Mouse (Mus musculus) adrenal gland, adult 18-20 months (tissue): ENCODE measurements around the gene Cib1. TPM values are rescaled to one million over a fixed set of nuclear protein-coding genes. Genes with fewer than 3 reads are reported as not detected.

Experiments used
- DNase-seq, 2 experiments: peaks; one replicate each; pipeline ENCODE4 v3.0.0; 2021 to 2022; ENCODE audit warnings: low spot score in 2 of 2
- long read RNA-seq, 2 experiments: library from polyadenylated mRNA; stranded (forward); transcript quantifications; one replicate each; pipeline ENCODE4 v2.0.0; 2021
- total RNA-seq, 2 experiments: library from RNA; stranded (reverse); gene quantifications; 1 replicate in 1 of 2; 2 replicates in 1 of 2; pipeline ENCODE4 v1.2.3; 2021

Cib1 gene
- total RNA-seq, result 10 to 100 TPM; 53.9 to 64.2 TPM
- long read RNA-seq, experiment 1, transcript Cib1-201 (7 exons, 1,047 nt), result major isoform, 18 of 22 reads
- long read RNA-seq, experiment 1, partial matches to known transcripts, result 1 of 22 reads
- long read RNA-seq, experiment 1, other reads (novel, unspliced or antisense), result 0 of 22 reads
- long read RNA-seq, experiment 2, transcript Cib1-201 (7 exons, 1,047 nt), result major isoform, 97 of 110 reads
- long read RNA-seq, experiment 2, partial matches to known transcripts, result 4 of 110 reads
- long read RNA-seq, experiment 2, other reads (novel, unspliced or antisense), result 6 of 110 reads

DNA sequence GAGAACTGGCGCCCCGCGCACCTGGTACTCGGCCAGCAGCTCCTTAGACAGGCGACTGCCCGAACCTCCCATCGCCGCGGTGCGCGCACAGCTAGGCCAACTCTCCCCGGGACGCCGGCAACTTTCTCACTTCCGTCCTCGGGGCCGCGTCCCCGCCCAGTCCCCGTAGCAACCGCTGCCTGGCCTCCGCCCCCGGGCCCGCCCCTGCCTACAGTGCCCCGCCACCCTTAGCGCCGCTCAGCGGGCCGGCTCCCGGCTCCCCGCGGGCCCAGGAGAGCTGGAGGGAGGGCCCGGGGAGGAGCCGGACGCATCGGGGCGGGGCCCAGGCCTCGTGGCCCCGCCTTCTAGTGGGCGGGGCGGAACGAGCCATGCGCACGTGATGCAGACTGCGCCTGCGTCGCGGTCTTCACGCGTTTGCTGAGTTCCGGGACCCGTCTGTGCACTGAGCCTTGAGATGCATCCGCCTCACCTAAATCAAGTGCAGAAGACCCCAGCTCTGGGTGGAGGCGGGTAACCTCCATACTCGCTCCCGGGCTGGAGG is at the start of gene Cib1, which contains the start of gene Gdpgp1:
Gene Cib1, minus strand, starts transcription at position 325 of the 541 bp plus-strand sequence.
Gene Gdpgp1, plus strand, starts transcription at position 377 of the 541 bp plus-strand sequence.
- peak; percentile 95 to 98 for DNase-seq

DNA sequence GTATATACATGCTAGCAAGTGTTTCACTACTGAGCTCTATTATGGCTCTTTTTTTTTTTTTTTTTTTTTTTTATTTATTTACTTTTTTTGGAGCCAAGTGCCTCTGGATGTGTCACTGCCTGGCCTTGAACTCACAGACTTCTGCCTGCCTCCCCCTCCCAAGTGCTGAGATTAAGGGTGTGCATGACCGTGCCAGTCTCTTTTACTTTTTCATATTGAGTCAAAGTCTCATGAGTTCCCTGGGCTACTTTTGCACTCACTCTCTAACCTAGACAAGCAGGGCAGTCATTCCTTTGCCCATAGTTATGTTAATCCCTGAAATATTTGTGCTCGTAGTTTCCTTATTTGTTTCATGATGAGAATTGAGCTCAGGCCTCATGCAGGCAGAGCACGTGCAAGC is 49.0 kb upstream of the Cib1 start:
- DNase-seq, result no peak

DNA sequence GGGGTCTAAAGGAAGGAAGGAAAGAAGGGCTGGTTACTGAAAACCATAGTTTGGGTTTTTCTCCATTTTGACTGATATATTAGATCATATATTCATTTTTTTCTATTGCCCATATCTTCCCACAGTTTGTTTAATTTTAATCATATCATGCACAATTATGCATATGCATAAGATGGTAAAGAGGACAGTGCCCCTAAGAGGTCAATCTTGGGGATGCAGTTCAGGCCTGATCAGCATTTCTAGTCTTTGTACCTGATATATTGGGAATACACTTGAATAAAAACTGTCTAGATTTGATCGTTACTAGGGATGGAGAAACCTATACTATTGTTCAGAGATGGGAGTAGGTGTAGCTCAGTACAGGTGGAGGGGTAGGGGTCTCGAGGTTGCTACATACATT is 48.4 kb upstream of the Cib1 start:
- no peak for DNase-seq

DNA sequence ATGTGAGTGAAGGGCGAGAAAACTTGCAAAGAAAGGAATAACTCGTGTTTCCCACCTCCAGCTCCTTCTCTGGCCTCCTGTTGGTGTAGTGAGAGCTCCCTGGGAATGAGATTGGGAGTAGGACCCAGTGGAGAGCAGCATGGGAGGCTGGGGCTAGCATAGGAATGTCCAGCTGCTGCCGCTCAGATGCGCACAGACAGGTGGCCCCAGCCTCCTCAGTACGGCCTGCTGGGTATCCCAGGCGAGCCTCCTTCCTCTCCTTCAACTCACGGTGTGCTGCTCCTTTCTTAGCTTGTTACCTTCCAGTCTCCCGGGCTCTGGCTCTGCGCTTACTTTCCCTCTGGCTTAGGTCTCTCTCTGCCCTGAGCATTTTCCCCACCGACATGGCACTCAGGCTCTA is 47.4 kb upstream of the Cib1 start:
- DNase-seq, result no peak

DNA sequence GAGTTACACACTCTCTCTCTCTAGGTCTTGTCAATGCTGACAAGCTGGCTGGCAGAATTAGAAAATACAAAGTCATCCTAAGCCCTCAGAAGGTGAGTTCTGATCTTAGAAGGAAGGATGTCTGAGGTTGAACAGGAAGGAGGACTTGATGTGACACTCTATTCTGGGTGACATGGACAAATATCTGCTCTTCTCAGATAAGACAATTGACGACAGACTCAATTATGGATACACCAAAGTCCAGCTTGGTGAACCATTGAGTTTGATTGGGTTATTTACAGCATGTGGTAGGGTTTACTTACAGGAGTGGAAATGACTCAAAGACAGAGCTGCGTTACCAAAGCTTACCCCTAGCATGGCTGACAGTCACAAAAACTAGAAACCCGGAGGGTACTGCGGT is 43.8 kb upstream of the Cib1 start:
- no peak for DNase-seq

DNA sequence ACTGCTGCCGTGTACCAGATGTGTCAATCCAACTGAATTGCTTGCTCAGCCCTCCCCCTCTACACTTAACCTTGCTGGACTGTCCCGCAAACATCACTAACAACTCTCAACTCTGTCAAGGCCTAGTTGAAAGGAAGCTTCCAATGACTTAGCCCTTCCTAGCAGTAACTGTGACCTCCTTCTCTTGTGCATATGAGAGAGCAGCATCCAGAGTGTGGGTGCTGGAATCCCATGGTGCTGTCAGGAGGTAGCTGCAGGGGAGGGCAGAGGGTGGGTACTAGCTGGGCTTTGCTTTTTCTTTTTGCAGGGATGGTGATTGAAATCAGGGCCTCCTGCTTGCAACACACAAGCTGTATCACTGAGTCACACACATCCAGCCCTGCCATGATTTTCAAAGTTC is 40.8 kb upstream of the Cib1 start:
- DNase-seq, result no peak

DNA sequence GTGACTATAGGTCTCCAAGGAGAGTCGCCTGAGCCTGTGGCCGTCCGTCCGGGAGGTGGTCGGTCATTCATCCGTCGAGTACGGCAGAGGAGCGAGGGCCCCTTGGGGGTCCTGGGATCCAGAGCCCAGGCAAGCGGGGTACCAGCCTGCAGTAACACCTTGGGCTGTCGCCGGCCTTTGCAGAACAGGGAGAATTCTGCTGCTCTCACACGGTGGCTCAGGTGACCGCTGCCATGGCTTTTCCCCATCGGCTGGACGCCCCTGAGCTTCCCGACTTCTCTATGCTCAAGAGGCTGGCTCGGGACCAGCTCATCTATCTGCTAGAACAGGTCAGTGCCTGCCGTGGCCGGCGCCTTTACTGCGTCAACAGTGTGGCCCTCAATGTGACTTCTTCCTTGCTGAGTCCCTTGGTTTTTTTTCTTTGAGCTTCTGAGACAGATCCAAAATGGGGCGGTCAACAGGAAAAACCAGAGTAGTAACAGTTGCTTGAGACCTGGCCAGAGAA is 37.2 kb upstream of the Cib1 start:
- no peak for DNase-seq

DNA sequence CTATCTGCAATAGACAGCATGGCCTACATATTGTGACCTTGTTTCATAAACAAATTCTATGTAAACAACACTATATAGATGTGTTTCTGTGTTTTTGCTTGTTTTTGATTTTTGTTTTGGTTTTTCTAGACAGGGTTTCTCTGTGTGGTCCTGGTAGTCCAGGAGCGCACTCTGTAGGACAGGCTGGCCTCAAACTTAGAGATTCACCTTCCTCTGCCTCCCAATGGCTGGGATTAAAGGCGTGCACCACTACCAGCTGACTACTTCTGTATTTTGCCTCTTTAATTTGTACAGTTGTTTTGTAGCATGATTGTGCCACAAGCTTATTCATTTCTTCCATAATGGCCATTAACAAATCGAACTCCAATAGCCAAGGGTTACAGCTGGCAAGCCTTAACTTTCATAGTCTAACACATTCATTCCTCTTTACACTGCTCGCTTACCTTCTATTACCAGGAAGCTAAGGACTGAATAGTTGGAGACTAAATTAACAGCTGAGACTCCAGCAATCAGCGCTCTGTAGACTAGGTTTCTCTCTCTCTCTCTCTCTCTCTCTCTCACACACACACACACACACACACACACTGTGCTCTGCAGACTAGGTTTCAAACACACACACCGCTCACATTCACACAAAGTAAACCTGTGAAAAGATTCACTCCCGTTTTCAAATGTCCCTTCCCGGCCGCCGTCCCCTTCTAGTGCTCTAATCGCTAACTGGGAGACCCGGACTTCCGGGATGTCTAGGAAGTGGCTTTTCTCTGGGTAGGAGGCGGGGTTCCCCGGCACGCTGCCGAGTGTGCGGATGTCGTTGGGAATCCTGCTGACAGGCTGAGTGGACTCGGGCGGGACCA is 36.5 kb upstream of the Cib1 start, which contains the start of gene Vps33b:
Gene Vps33b, plus strand, starts transcription at position 753 of the 854 bp plus-strand sequence.
- DNase-seq, result peak; percentile 94 to 97

DNA sequence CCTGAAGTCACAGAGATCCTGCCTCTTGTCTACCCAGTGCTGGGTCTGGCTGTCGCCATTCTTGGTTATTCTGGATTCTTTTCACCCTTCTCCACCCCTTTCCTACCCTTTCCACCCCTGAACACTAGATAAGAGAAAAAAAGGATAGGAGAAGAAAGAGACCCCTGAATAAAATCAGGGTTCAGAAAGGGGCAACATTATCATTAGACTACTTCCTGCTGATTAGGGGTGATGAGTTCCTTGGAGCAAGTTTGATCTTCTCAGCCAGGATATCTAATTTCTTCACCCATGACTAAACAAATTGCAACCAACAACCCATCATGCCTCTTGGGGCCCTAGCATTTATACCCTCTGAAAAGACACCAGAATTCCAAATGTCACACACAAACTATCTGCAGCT is 35.2 kb upstream of the Cib1 start:
- no peak for DNase-seq

DNA sequence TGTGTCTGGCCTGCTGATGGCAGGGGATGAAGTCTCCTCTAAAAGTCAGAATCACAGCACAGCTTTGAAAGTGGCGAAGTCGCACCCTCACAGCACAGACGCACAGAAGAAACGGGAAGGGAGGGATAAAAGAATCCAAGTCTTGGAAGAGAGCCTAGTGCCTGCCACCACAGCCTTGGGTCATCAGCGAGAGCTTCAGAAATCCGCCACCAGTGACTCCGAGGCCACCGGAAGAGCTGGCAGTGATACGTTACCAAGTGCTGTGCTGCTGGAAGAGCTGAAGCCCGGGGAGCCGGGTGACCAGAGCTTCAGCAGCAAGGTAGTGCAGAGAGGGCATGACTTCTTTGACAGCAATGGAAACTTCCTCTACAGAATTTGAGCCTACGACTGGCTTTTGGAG is 32.0 kb upstream of the Cib1 start:
- no peak for DNase-seq

DNA sequence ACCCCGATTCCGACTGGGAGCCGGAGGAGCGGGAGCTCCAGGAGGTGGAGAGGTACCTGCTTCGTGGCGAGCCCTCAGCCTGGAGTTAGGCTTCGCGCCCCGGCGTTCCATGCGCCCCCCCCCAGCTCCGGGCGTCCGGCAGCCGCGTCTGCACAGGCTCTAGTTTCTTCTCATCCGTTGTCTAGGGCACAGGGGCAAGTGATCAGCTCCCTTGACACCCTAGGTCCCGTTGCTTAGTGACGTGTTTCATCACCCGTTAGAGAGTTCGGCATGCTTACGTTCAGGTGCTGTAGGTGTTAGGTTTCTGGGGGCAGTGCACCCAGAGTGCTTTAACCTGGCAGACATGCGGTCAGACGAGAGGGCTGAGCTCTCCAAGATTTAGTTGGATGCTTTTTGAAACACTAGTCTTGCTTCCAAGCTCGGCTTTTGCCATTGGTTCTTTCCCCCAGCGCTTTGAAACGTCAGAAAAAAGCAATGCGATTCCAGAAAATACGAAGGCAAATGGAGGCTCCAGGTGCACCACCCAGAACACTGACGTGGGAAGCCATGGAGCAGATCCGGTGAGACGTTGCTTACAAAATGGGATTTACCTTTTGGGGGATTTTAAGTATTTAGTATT is 28.9 kb upstream of the Cib1 start:
- no peak for DNase-seq

DNA sequence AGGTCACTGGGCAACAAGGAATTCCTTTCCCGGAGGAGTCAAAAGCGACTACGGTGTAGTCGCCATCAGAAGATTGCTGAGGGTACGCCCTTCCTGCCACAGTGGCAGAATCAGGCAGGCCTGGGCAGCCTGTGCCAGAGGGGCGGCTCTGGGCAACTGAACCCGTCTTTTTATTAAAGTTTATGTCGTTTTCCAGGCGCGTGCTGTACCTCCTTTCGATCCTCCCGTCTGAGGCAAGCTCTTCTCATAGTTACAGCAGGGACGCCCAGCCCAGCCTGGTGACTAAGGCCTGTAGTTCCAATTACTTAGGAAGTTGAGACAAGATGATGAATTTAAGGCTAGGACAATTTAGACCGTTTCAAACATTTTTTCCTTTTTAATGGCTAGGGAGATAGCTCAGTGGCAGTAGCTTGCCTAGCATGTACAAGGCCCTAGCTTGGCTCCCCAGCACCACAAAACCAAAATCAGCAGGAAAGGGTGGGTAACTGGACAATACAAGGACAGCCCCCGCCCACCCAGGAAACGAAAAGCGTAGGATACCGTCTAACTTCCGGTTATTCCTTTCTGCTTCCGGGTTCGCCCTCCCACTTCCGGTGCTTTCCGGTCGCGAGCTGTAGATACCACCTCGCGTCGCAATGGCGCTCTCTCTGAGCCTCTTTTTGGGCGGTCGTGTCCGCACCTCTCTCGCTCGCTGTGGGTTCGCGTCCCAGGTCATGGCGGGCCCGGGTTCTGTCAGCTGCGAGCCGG is 28.2 kb upstream of the Cib1 start, which contains the start of gene Ngrn:
Gene Ngrn, plus strand, starts transcription at position 591 of the 747 bp plus-strand sequence.
- DNase-seq, result peak; percentile 73 to 75

DNA sequence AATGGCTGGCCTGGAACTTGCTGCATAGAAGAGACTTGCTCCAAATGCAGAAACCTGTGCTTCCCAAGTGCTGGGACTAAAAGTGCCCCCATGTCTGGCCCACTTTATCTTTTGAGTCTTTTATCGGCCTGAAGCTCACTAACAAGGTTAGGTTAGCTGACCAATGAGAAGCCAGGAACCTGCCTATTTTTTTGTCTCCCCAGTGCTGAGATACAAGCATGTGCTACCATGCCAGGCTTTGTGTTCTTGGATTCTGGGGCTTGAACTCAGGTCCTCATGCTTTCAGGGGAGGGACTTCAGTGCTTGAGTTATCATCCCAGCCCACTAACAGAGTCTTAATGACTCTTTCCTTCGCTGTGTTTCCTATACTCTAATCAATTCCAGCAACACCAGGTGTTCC is 25.1 kb upstream of the Cib1 start:
- DNase-seq, result no peak

DNA sequence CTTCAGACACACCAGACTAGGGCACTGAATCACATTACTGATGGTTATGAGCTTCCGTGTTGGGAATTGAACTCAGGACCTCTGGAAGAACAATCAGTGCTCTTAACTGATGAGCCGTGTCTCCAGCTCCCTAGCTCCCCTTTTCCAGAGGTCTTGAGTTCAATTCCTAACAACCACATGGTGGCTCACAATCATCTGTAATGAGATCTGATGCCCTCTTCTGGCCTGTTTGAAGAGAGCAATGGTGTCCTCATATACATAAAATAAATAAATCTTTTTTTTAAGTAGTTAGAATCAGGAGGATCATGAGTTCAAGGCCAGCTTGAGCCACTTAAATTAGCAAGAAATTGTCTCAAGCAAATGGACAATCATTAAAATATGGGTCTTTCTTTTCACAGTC is 23.4 kb upstream of the Cib1 start:
- DNase-seq, result no peak

DNA sequence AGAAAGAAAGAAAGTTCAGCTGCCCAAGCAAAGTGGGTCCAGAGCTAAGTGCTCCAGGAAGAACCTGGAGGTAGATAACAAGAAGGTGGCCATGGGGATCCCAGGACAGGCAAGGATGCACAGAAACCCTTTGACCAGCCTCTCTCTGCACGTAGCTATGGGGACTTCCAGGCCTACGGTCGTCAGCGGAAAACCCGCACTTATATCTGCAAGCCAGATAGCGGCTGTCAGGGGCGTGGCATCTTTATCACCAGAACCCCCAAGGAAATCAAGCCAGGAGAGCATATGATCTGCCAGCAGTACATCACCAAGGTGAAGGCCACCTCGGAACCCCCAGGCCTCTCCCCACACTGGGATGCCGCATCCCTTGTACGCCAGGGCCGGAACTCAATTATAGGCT is 20.3 kb upstream of the Cib1 start:
- DNase-seq, result no peak

DNA sequence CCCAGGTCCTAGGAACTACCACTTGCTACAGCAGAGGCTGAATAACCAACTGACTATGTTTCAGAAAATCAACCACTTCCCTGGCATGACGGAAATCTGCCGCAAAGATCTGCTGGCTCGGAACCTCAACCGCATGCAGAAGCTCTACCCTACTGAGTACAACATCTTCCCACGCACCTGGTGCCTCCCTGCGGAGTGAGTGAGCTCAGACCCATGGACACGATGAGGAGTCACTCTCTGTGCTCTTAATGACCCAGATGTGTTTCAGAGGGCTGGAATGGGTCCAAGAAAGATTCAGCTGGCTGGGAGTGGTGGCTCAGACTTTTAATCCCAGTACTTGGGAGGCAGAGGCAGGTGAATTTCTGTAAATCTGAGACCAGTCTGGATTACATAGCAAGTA is 19.8 kb upstream of the Cib1 start:
- no peak for DNase-seq

DNA sequence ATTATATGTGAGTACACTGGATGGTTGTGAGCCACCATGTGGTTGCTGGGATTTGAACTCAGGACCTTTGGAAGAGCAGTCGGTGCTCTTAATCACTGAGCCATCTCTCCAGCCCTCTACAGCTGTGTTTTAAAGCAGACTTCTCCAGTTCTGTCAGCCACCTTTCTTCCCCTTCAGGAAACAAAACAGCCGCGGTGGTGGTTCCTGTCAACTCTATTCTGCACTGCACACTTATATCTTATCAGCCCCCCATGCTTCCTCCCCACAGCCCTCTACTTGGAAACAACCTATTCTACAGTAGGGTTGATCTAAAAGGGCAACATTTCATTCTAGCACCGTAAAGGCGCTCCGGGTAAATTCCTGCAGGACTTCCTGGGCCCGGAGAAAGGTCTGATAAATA is 14.2 kb upstream of the Cib1 start:
- DNase-seq, result no peak

DNA sequence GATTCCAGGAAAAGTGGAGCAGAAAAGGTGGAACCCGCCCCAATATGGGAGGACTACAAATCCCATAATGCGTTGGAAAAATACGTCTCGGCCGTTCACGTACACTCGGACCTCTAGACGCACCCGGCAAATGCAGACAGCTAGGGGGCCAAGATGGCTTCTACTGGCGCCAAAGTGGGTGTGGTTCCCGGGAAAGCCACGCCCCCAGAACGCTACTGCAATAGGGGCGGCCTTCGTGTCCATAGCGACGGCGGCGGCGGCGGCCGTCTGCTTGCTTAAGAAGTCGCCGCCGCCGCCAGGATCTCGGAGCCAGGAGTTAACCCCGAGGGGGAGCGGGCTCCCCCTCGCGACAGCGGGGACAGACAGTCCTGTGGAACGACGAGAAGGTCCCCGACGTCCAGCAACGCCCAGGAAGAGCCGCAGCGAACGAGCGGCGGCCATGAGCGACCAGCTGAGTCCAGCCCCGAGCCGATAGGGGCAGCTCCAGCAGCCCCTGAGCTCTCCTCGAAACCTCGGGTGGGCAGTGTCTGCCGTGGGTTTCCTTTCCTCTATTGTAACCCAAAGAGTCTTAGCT is 13.6 kb upstream of the Cib1 start, which contains the start of gene Ttll13:
Gene Ttll13, plus strand, starts transcription at position 229 of the 574 bp plus-strand sequence.
- DNase-seq, result peak; percentile 92 to 95

DNA sequence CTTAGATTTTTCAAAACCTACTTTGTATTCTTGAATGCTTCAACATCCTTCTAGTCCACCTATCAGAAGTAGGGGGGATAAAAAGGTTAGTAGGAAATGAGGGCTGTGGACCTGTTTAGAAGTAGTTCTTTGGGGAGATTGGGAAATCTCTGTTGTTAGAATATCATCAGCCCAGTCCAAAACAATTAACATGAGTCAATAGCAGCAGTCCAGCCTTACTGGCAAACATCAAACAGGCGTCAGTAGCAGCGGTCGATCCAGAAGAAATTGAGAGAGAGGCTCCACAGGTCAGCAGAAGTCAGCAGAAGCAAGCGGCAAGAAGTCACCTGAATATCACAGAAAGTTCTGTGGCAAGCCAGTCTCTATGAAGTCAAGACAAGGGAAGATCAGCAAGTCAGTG is 12.2 kb upstream of the Cib1 start:
- no peak for DNase-seq

DNA sequence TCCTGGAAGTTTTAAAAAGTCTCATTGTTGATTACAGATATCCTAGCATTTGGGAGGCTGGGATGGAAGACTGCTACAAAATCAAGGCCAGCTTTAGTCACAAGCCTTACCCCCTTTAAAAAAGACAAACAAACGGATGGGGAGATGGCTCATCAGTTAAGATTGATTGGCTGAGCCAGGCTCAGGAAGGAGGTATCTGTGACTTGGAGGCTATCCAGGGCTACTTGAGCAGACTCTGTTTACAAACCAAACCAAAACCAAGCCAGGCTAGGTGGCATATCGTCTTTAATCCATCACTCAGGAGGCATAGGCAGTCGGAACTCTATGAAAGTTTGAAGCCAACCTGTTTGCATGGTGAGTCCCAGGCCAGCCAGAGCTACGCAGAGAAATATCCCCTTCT is 9.0 kb upstream of the Cib1 start:
- no peak for DNase-seq
